Mouse (Mus musculus) heart, adult 2 months (tissue): ENCODE measurements around the gene Plcl1.

ENCODE experiments used
- CTCF ChIP-seq: fragments of 200-600 bp; IDR thresholded peaks from 2 replicates; pipeline ENCODE4 v1.8.1; 2022; ENCODE audit warnings: antibody characterized with exemption, mild to moderate bottlenecking, moderate library complexity
- POLR2A ChIP-seq: fragments of 200-500 bp; IDR thresholded peaks from 2 replicates; pipeline ENCODE4 v1.6.1; 2011; ENCODE audit warnings: mild to moderate bottlenecking, low read depth, low read length, control low read depth; ENCODE audit not compliant: insufficient read depth

- no peak for TF ChIP-seq POLR2A
- TF ChIP-seq CTCF: peak; percentile 39
Observed at GRCm38 (mm10) chr1:55618617-55619286, 213.0 kb downstream of the Plcl1 start.
